Mouse (Mus musculus): Measurements from ENCODE around the gene Kank4.
A peak's percentile ranks its signal among the peaks of the same experiment; 100 is the strongest.
"Not testable (repeated sequence)": the region's sequence is repeated elsewhere in the genome, so short reads cannot be mapped to it uniquely, and the experiment has no call there.

Kank4 gene

DNA sequence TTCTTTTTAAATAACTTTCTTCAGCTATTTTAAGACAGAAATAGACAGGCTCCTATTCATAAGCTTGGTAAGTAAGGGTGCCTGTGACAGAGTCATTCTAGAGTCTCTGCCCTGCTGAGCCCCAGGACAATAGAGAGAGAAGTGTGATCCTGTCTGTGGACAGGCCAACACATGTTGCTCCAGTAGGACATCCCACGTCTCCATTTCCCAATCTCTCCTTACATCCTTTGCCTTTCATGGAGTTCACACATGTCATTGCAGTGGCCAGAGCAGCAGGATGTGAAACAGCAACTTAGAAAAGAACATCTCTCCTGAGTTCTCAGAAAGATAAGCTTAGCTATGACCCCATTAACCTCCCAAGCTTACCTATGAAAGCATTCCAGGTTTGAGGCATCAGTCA, 14.4 kb upstream of the Kank4 start:
- no peak for DNase-seq (ENCODE audit: low read depth)

GRCm38 (mm10) chr4:98826701-98827100, 9.4 kb upstream of the Kank4 start:
- no peak for DNase-seq (ENCODE audit: low read depth)

- DNase-seq (ENCODE audit: low read depth): not testable (repeated sequence)
Observed at GRCm38 (mm10) chr4:98823740-98824139, 6.4 kb upstream of the Kank4 start, which contains the start of gene I0C0044D17Rik. Gene I0C0044D17Rik, minus strand, starts transcription at chr4:98823840.

GRCm38 (mm10) chr4:98823047-98823446, 5.7 kb upstream of the Kank4 start:
- DNase-seq (ENCODE audit: low read depth): no peak

GRCm38 (mm10) chr4:98822478-98822877, 5.1 kb upstream of the Kank4 start:
- no peak for DNase-seq (ENCODE audit: low read depth)

DNA sequence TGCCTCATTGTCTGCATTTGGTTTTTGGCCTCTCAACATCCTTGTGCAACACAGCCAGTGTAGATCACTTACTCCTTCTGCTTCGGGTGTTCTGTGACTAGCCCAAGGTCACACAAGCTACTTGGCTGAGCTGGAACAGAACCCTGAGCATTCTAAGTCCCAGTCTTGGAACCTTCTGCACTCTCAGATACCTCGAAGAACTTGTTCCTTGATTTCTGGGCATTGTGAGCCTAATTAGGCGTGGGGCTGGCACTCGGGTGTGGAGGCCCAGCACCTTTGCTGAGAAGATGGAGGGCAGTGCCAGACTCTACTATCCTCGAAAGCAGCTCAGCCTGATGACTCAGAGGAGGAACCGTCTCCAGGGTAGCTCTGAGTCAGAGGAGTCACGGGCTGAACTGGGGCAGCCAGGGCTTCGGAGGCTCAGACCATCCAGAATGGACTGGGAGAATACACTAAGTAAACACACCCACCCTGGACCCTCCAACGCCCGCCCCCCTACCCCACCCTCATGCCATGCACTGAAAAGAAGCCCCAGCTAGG, 1.9 kb upstream of the Kank4 start:
- peak; percentile 53 for DNase-seq (ENCODE audit: low read depth)

- no peak for DNase-seq (ENCODE audit: low read depth)
Observed at GRCm38 (mm10) chr4:98816807-98817183, 542 bp downstream of the Kank4 start.

DNA sequence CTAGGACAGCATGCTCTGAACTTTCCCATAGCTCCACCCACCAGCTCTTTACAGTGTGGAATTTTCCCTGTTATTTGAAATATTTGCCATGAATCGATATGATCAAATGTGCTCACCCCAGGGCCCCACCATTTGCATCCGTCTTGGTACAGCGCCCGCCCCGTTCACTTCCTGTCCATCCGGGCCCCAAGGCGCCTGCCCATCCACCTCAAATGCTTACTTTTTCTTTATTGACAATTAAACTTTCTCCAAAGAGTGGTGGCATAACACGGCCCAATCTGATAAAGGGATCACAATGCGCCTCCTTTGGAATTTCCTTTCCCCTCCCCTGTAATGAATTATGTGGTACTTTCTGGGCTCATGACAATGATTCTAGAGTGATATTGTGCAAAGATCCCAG, 11.0 kb downstream of the Kank4 start:
- DNase-seq (ENCODE audit: low read depth): no peak

- DNase-seq (ENCODE audit: low read depth): no peak
Observed at GRCm38 (mm10) chr4:98805291-98806048, 11.9 kb downstream of the Kank4 start.

DNA sequence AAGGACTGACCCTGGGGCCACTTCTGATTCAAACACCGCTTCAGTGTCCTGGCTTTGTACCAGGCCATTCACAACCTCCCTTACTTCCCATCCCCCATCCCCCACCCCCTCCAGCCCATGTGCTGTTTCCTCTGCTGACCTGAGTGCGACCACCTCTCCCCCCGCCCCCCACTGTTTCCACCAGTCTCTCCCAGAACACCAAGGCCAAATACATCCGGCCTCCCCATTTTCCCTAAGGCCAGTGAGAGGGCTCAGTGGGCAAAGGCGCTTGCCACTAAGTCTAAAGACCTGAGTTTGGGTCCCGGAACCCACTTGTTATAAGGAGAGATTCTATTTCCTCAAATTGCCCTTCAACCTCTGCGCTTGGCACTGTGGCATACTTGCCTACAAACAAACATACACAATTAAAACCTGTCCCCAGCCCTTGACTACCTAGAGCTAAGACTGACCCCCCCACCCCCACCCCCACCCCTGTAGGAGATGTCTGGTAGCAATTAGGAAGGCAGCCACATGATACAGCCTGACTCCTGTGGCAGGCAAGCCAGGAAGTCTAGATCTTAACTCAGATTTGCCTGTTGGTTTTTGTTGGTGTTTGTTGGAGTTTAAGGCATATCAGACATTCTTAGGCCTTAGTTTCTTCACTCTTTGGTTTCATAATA, 12.7 kb downstream of the Kank4 start:
- no peak for DNase-seq (ENCODE audit: low read depth)

- DNase-seq (ENCODE audit: low read depth): no peak
Observed at GRCm38 (mm10) chr4:98801775-98802174, 15.6 kb downstream of the Kank4 start.

- DNase-seq (ENCODE audit: low read depth): no peak
Observed at GRCm38 (mm10) chr4:98800824-98801223, 16.5 kb downstream of the Kank4 start.

DNA sequence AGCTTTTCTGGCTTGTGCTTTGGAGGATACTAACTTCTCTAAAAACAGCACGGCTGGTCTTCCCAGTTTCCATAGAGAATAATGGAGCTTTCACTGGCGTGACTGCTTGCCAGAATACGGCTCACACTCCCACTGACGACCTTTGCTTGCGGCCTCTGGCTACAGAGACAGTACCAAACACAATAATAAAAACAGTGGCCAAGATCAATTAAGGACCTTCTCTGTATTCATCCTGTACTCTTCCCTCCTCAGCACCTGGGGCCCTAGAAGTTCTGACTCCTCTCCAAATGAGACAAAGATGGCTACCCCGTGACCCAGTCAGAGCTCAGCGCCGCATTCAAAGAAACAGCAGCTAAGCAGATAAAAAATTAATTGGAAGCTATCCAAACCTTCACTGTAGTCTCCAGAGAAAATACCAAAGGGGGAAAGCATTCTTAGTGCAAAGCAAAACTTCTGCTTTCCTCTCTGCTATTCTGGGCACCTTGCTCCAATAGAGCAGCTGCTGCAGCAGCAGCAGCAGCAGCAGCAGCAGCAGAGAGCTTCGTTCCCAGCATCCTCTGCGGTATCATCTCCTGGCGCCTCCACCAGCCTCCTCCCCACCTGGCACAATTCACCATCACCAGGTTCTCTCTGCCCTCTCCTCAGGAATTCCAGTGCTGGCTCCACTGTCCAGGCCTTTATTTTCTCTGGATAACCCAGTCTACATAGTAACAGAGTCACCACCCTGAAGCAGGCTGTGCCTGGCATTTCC, 20.6 kb downstream of the Kank4 start:
- DNase-seq (ENCODE audit: low read depth): no peak

- no peak for DNase-seq (ENCODE audit: low read depth)
Observed at GRCm38 (mm10) chr4:98795241-98795640, 22.1 kb downstream of the Kank4 start.

GRCm38 (mm10) chr4:98793486-98793885, 23.9 kb downstream of the Kank4 start:
- DNase-seq (ENCODE audit: low read depth): no peak

DNA sequence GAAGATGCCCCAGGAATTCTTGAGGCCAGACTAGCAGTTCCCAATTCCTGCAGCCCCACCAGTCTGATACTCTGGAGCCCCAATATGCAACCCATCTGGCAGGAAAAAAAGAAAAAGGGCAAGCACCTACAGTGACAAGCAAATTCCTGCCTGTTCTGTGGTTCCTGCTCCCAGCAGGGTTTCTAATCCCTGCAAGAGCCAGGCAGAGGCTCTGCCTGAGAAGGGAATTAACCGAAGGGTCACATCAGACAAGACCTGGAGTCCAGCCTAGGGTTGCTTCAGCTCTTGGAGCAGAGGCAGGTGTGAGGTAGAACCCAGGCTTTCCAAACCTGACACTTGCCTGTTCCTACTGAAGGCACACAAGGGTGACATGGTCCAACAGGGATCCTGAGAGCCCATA, 26.6 kb downstream of the Kank4 start:
- DNase-seq (ENCODE audit: low read depth): no peak

GRCm38 (mm10) chr4:98789861-98790311, 27.5 kb downstream of the Kank4 start:
- no peak for DNase-seq (ENCODE audit: low read depth)

DNA sequence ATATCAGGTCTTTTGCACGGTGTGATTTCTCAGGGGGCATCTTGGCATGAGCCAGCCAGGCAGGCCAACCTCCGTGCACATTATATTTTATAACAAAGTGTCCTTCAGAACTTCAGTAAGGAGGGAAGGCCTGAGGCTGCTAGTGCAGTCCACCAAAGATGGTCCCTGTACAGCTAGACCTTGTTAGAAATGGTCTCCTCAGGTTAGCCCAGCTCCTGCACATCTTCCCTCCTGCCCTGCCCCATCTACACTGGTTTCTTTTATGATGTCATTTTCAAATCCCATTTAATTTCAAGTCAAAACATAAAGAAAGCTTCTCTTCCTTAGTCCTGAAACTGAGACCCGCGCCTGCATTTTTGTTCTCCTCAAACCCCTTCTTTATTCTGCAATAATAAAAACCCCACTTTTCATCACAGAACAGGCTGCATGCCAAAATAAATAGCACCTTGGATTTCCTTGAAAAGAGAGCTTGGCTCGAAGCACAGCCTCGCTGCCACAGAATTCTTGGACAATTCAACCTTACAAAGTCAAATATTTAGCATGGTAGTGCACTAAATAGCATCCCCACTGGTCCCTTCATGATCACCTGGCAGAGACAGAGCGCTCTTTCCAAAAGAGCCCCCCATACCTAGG, 28.1 kb downstream of the Kank4 start:
- no peak for DNase-seq (ENCODE audit: low read depth)

DNA sequence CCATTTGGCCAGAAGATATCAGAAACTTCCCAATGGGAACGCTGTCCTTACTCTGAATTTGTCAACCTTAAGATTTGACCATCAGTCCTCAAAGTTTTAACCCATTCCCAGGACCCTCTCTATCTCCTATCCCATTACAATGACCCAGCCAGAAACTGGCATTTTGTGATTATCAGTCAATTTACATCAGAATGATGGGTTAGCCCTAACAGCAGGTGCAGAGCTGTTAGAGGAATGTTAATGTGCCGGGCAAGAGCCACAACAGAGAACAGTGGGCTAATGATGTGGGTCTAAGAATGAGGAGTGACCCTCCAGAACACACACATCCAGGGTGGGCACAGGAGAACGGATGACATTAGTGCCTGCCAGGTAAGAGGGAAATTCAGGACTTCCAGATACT, 31.1 kb downstream of the Kank4 start:
- DNase-seq (ENCODE audit: low read depth): no peak

GRCm38 (mm10) chr4:98785851-98786250, 31.5 kb downstream of the Kank4 start:
- no peak for DNase-seq (ENCODE audit: low read depth)

GRCm38 (mm10) chr4:98778219-98778618, 39.1 kb downstream of the Kank4 start:
- DNase-seq (ENCODE audit: low read depth): no peak

DNA sequence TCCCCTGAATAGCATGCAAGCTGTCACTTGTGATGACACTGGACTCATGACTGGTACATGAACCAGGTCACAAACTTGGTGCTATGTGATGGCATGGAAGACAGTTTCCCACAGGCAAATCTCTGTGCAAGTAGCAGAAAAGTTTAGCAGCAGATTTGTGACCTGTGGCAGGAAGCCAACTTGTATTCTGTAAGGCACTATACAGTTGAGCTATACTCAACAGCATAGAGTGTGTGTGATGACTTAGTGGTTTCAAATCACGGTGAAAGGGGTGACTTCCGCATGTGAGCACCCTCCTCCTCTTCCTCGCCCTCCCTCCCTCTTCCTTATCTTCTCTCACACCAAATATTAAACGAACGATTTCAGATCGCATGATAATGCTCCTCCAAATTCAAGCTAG, 39.9 kb downstream of the Kank4 start:
- DNase-seq (ENCODE audit: low read depth): no peak

Measured in fibroblast of lung, adult 2 months (primary cell).